Mouse (Mus musculus): ENCODE results near the gene Tsr3.

GRCm38 (mm10) chr17:25220746-25221145, 19.2 kb upstream of the Tsr3 start:
- TF ChIP-seq GATA1 (IDR thresholded peaks at IDR 0.05; ENCODE audit: low read length) (no peak), TAL1 (IDR thresholded peaks at IDR 0.05; ENCODE audit: low read length) (no peak)
